Mouse (Mus musculus) adipose tissue, adult 10 weeks (tissue): ENCODE data around the gene Sec14l3. TPM values are rescaled to one million over a fixed set of nuclear protein-coding genes. Genes with fewer than 3 reads are reported as not detected.

Experiments used
- polyA plus RNA-seq: library from polyadenylated mRNA; stranded (reverse); fragments of 350-450 nt; fragmentation: Illumina TruSeq; extraction: RNeasy Lipid Tissue Mini Kit (QIAGEN cat#74804); gene quantifications from one replicate; pipeline ENCODE4 v1.2.3, GENCODE M21; 2014; ENCODE audit warnings: low read depth, low replicate concordance

The Sec14l3 gene
- polyA plus RNA-seq = 0.29 TPM

GRCm38 (mm10) chr11:4064627-4065122, at the start of gene Sec14l3:
Sec14l3 (plus strand) TSS chr11:4064841.

GRCm38 (mm10) chr11:4031126-4031941, 33.3 kb upstream of the Sec14l3 start, which contains the start of gene Sec14l4:
Sec14l4 (plus strand) TSS chr11:4031462.

DNA sequence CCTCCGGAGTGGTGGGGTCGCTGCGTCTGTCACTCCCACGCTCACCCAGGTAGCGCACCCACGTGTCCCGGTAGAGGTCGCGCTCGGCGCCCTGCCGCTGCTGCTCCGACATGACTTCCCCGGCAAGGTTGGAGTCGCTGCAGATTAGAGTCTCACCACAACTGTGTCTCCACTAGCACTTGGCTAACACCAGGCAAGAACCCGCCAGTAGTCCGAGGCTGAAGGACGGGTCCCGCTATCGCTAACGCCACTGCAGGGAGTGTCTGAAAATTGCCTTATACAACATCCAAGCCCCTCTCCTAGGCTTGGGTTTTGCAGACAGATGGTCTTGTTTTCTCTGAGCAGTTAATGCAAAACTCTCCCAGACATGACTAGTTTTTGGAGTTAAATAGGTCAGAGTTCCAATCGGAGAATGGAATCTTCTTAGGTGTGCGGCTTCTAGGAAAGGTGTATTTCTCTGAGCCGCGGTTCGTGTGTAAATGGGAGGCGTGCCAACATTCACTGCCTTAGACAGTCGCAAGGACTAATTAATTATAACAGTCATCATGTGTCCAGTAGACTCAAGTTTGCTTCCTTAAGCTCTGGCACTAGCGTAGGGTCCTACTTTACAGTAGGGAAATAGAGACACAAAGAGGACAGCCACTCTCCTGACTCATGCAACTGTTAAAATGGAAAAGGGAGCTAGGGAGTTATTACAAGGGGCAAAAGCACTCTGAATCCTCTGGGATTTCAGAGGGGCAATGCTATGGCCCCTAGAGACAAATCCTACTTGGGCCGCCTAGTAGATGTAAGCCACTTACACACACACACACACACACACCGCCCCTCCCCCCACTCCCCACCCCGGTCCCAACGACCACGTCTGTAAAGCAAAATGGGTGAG, 30.8 kb downstream of the Sec14l3 start, which contains the start of gene Mtfp1:
Gene Mtfp1, minus strand, starts transcription at position 275 of the 883 bp plus-strand sequence.

GRCm38 (mm10) chr11:4122742-4123579, 58.3 kb downstream of the Sec14l3 start, which contains the start of gene Sec14l2:
Sec14l2 (minus strand) TSS chr11:4123415.

Other genes starting within 250 kb of the Sec14l3 start
- gene Osbp2, start 200.9 kb upstream of the Sec14l3 start, polyA plus RNA-seq = 18.7 TPM
- gene 4921536K21Rik, start 169.7 kb upstream of the Sec14l3 start, polyA plus RNA-seq = 3.8 TPM
- gene Dusp18, start 169.6 kb upstream of the Sec14l3 start, polyA plus RNA-seq = 10.4 TPM
- 8.2 TPM for gene Slc35e4, start 150.2 kb upstream of the Sec14l3 start, polyA plus RNA-seq
- 96.0 TPM for gene Tcn2, start 132.7 kb upstream of the Sec14l3 start, polyA plus RNA-seq
- 32.2 TPM for gene Pes1, start 100.9 kb upstream of the Sec14l3 start, polyA plus RNA-seq
- not detected for gene 4930556J24Rik, start 88.1 kb upstream of the Sec14l3 start, polyA plus RNA-seq
- gene Gal3st1, start 81.2 kb upstream of the Sec14l3 start, polyA plus RNA-seq = 0.57 TPM
- 4.6 TPM for gene Sec14l4, start 33.4 kb upstream of the Sec14l3 start, polyA plus RNA-seq
- 7.8 TPM for gene Mtfp1, start 30.6 kb downstream of the Sec14l3 start, polyA plus RNA-seq
- gene Sec14l2, start 58.6 kb downstream of the Sec14l3 start, polyA plus RNA-seq = 18.2 TPM
- gene Rnf215, start 70.4 kb downstream of the Sec14l3 start, polyA plus RNA-seq = 19.0 TPM
- 11.7 TPM for gene Ccdc157, start 95.5 kb downstream of the Sec14l3 start, polyA plus RNA-seq
- gene Sf3a1, start 95.5 kb downstream of the Sec14l3 start, polyA plus RNA-seq = 21.6 TPM
- 28.6 TPM for gene Tbc1d10a, start 121.9 kb downstream of the Sec14l3 start, polyA plus RNA-seq
- 10.4 TPM for gene Castor1, start 153.4 kb downstream of the Sec14l3 start, polyA plus RNA-seq
- gene Osm, start 171.6 kb downstream of the Sec14l3 start, polyA plus RNA-seq = 0.30 TPM
- 2.0 TPM for gene Lif, start 192.7 kb downstream of the Sec14l3 start, polyA plus RNA-seq